Mouse (Mus musculus) heart, embryonic 14.5 days (tissue): ENCODE results near the gene S100a4. TPM values are rescaled to one million over a fixed set of nuclear protein-coding genes. Genes with fewer than 3 reads are reported as not detected.
A peak's percentile ranks its signal among the peaks of the same experiment; 100 is the strongest.

Experiments used
- ATAC-seq: fragments of 200-750 bp; cut with Nextera tagmentation; 2 replicates; pipeline ENCODE4 v1.8.0; 2017; ENCODE audit warnings: low read depth, moderate TSS enrichment; ENCODE audit not compliant: insufficient number of reproducible peaks, insufficient read depth, low FRiP score
- H3K27ac ChIP-seq, 2 experiments: fragments of 200-500 bp in 1 of 2; fragments of 300-500 bp in 1 of 2; sonication (generic) in 1 of 2; replicated peaks in 1 of 2; 2 replicates each; pipeline ENCODE4 v1.5.1; 2012 to 2014; ENCODE audit warnings: low read depth in 2 of 2, low read length in 2 of 2, control low read depth in 1 of 2, mild to moderate bottlenecking in 1 of 2, mixed read lengths in 1 of 2; ENCODE audit not compliant: control insufficient read depth in 1 of 2, insufficient read depth in 1 of 2
- H3K27me3 ChIP-seq: fragments of 300-500 bp; sonication (generic); 2 replicates; pipeline ENCODE4 v1.6.1; 2014; ENCODE audit warnings: mild to moderate bottlenecking, low read length, control low read depth; ENCODE audit not compliant: control insufficient read depth, insufficient read depth
- H3K36me3 ChIP-seq: fragments of 300-500 bp; sonication (generic); 2 replicates; pipeline ENCODE4 v1.6.1; 2014; ENCODE audit warnings: mild to moderate bottlenecking, control low read depth, low read length, mixed read lengths; ENCODE audit not compliant: control insufficient read depth, insufficient read depth
- H3K4me1 ChIP-seq, 2 experiments: fragments of 200-500 bp in 1 of 2; fragments of 300-500 bp in 1 of 2; sonication (generic) in 1 of 2; 2 replicates each; pipeline ENCODE4 v1.6.1; 2012 to 2014; ENCODE audit warnings: low read length in 2 of 2, control low read depth in 1 of 2, mixed read lengths in 1 of 2; ENCODE audit not compliant: control insufficient read depth in 2 of 2, insufficient read depth in 2 of 2
- H3K4me2 ChIP-seq: fragments of 300-500 bp; sonication (generic); 2 replicates; pipeline ENCODE4 v1.6.1; 2014; ENCODE audit warnings: mild to moderate bottlenecking, low read length
- H3K4me3 ChIP-seq, 2 experiments: fragments of 200-500 bp in 1 of 2; fragments of 300-500 bp in 1 of 2; sonication (generic) in 1 of 2; 2 replicates each; pipeline ENCODE4 v1.5.1; 2012 to 2014; ENCODE audit warnings: low read length in 2 of 2, mild to moderate bottlenecking in 2 of 2, control low read depth in 1 of 2, low read depth in 1 of 2, moderate library complexity in 1 of 2; ENCODE audit not compliant: control insufficient read depth in 1 of 2, insufficient read depth in 1 of 2
- H3K9ac ChIP-seq: fragments of 300-500 bp; sonication (generic); 2 replicates; pipeline ENCODE4 v1.6.1; 2014; ENCODE audit warnings: mild to moderate bottlenecking, low read length
- H3K9me3 ChIP-seq: fragments of 300-500 bp; sonication (generic); 2 replicates; pipeline ENCODE4 v1.6.1; 2016; ENCODE audit warnings: low read length, control low read depth; ENCODE audit not compliant: control insufficient read depth
- WGBS: fragments of 180-500 bp; shearing (Covaris S2); extraction: QIAGEN DNeasy Blood & Tissue Kit; methylation state at CpG from one replicate; pipeline ENCODE4 v1.1.7; 2014; 5-methylcytosine and 5-hydroxymethylcytosine counted together
- polyA plus RNA-seq: library from polyadenylated mRNA; unstranded; fragments of >200 nt; fragmentation: Nextera tagmentation; extraction: Ambion mirVana; gene quantifications from 2 replicates; pipeline ENCODE4 v1.2.1, GENCODE M21; 2014

The S100a4 gene
- polyA plus RNA-seq, result 2.5 and 3.8 TPM in 2 replicates

GRCm38 (mm10) chr3:90603623-90604022 lies at the start of gene S100a4:
Gene S100a4 (plus strand): TSS chr3:90603771.
- H3K4me2 ChIP-seq, result no peak within 1 kb of the TSS
- WGBS, result 39% methylated on average over 3 of the region's 3 CpGs
- no peak within 1 kb of the TSS for H3K9ac ChIP-seq
- no peak for ATAC-seq
- H3K36me3 ChIP-seq, result no peaks in the 10 kb centered on the region
- no peaks in the 10 kb centered on the region for H3K9me3 ChIP-seq
- no peak within 1 kb of the TSS for H3K4me3 ChIP-seq
- H3K4me1 ChIP-seq, result peaks cover 16 to 19% of the 10 kb centered on the region in 2 experiments
- no peaks in the 10 kb centered on the region for H3K27me3 ChIP-seq
- peak within 1 kb of the TSS; percentile 19 to 51; a peak in 3 of 4 replicates for H3K27ac ChIP-seq

GRCm38 (mm10) chr3:90555954-90556353 lies 47.6 kb upstream of the S100a4 start:
- Histone ChIP-seq H3K9me3 (no peaks in the 10 kb centered on the region), H3K27me3 (no peaks in the 10 kb centered on the region), H3K36me3 (no peaks in the 10 kb centered on the region), H3K4me2 (no peak overlapping the region), H3K27ac (no peak overlapping the region), H3K9ac (no peak overlapping the region), H3K4me1 (no peaks in the 10 kb centered on the region), H3K4me3 (no peak overlapping the region)
- no peak for ATAC-seq
- WGBS, result 73% methylated on average over 5 of the region's 5 CpGs

- Histone ChIP-seq H3K9me3 (no peaks in the 10 kb centered on the region), H3K36me3 (no peaks in the 10 kb centered on the region), H3K27ac (no peak within 1 kb of the TSS), H3K4me3 (no peak within 1 kb of the TSS), H3K9ac (no peak within 1 kb of the TSS), H3K4me1 (no peaks in the 10 kb centered on the region), H3K27me3 (no peaks in the 10 kb centered on the region), H3K4me2 (no peak within 1 kb of the TSS)
- no peak for ATAC-seq
- WGBS, result 82% methylated on average over 6 of the region's 6 CpGs
Measured at GRCm38 (mm10) chr3:90560008-90560628, 43.5 kb upstream of the S100a4 start, which contains the start of gene S100a3. Gene S100a3 (plus strand): TSS chr3:90560578.

GRCm38 (mm10) chr3:90574691-90575090 lies 28.9 kb upstream of the S100a4 start:
- H3K27me3 ChIP-seq, result no peaks in the 10 kb centered on the region
- no peak overlapping the region for H3K4me3 ChIP-seq
- H3K27ac ChIP-seq, result no peak overlapping the region
- H3K36me3 ChIP-seq, result no peaks in the 10 kb centered on the region
- WGBS, result 68% methylated on average over 5 of the region's 5 CpGs
- H3K4me1 ChIP-seq, result no peaks in the 10 kb centered on the region; a peak in 1 of 4 replicates
- H3K4me2 ChIP-seq, result no peak overlapping the region
- no peaks in the 10 kb centered on the region for H3K9me3 ChIP-seq
- ATAC-seq, result no peak
- no peak overlapping the region for H3K9ac ChIP-seq

- Histone ChIP-seq H3K4me3 (no peak overlapping the region), H3K27ac (no peak overlapping the region), H3K36me3 (no peaks in the 10 kb centered on the region), H3K4me1 (no peaks in the 10 kb centered on the region; a peak in 1 of 4 replicates), H3K9ac (no peak overlapping the region), H3K9me3 (no peaks in the 10 kb centered on the region), H3K27me3 (no peaks in the 10 kb centered on the region), H3K4me2 (no peak overlapping the region)
- 73% methylated on average over 3 of the region's 3 CpGs for WGBS
- ATAC-seq, result no peak
Measured at GRCm38 (mm10) chr3:90575320-90575719, 28.3 kb upstream of the S100a4 start.

- no peak overlapping the region for H3K4me3 ChIP-seq
- H3K27me3 ChIP-seq, result no peaks in the 10 kb centered on the region
- no peak overlapping the region for H3K27ac ChIP-seq
- H3K4me2 ChIP-seq, result no peak overlapping the region
- H3K36me3 ChIP-seq, result no peaks in the 10 kb centered on the region
- no peak overlapping the region for H3K9ac ChIP-seq
- WGBS, result 59% methylated on average over 10 of the region's 10 CpGs
- ATAC-seq, result no peak
- H3K4me1 ChIP-seq, result no peaks in the 10 kb centered on the region; a peak in 1 of 4 replicates
- H3K9me3 ChIP-seq, result no peaks in the 10 kb centered on the region
Measured at GRCm38 (mm10) chr3:90576351-90577001, 27.1 kb upstream of the S100a4 start.

- H3K4me1 ChIP-seq, result peaks cover 0 to 9% of the 10 kb centered on the region in 2 experiments; a peak in 3 of 4 replicates
- no peak overlapping the region for H3K4me2 ChIP-seq
- no peaks in the 10 kb centered on the region for H3K27me3 ChIP-seq
- H3K4me3 ChIP-seq, result no peak overlapping the region
- no peak for ATAC-seq
- H3K36me3 ChIP-seq, result no peaks in the 10 kb centered on the region
- no peak overlapping the region for H3K9ac ChIP-seq
- 43% methylated on average over 7 of the region's 7 CpGs for WGBS
- H3K9me3 ChIP-seq, result no peaks in the 10 kb centered on the region
- H3K27ac ChIP-seq, result no peak overlapping the region
Measured at GRCm38 (mm10) chr3:90579433-90579832, 24.1 kb upstream of the S100a4 start.
